Mouse (Mus musculus) liver, embryonic 14.5 days (tissue): Measurements from ENCODE around the gene Apln.

Source experiments
- CTCF ChIP-seq: IDR thresholded peaks from 2 replicates; pipeline ENCODE4 v1.5.1; 2016; ENCODE audit warnings: antibody characterized with exemption, low read depth, control low read depth
- EP300 ChIP-seq: IDR thresholded peaks from 2 replicates; pipeline ENCODE4 v1.6.1; 2016; ENCODE audit warnings: antibody characterized with exemption, low read depth

GRCm38 (mm10) chrX:48054186-48055015 lies 19.7 kb upstream of the Apln start:
- TF ChIP-seq CTCF (no peak), EP300 (no peak)
